ENCODE assay signal across 31 mouse cellular contexts in genomic region chr7:88482628-88483027, GRCm38 (mm10). TPM values are rescaled to one million over a fixed set of nuclear protein-coding genes. Genes with fewer than 3 reads are reported as not detected.
A peak's percentile ranks its signal among the peaks of the same experiment; 100 is the strongest.
DNase-seq lines count a peak whose midpoint lies in the region; ATAC-seq and TF ChIP-seq lines count a peak whose summit lies in the region.
"Had no signal": no experiment of that assay in that cellular context is flagged by ENCODE, and none has a peak within 500 bp of the region (broad histone marks: within the 10 kb centered on the region; RNA-seq: fewer than 3 reads in every experiment).

No protein-coding gene starts in this region.

- H3K4me3 ChIP-seq in liver, adult 2 months (ENCODE audit: insufficient read depth, low read depth, low read length): no peak overlapping the region
- no peak overlapping the region for H3K4me3 ChIP-seq in liver, embryonic 16.5 days (ENCODE audit: low read depth, low read length)
- H3K4me3 ChIP-seq: embryonic facial prominence, embryonic 12.5 days; forebrain, embryonic 10.5 days; forebrain, embryonic 15.5 days; heart, adult 2 months; heart, embryonic 12.5 days; hindbrain, embryonic 15.5 days; kidney, embryonic 15.5 days; left cerebral cortex, adult 2 months; limb, embryonic 12.5 days; midbrain, embryonic 10.5 days; neural tube, embryonic 12.5 days; stomach, embryonic 15.5 days had no signal

- H3K9me3 ChIP-seq in liver, embryonic 16.5 days (replicated peaks; ENCODE audit: control insufficient read depth, low read length): no peaks in the 10 kb centered on the region
- H3K9me3 ChIP-seq: embryonic facial prominence, embryonic 12.5 days; forebrain, embryonic 10.5 days; forebrain, embryonic 15.5 days; G1E; heart, embryonic 12.5 days; hindbrain, embryonic 15.5 days; kidney, embryonic 15.5 days; limb, embryonic 12.5 days; midbrain, embryonic 10.5 days; neural tube, embryonic 12.5 days; stomach, embryonic 15.5 days had no signal

- WGBS in liver, adult 2 months: 49% methylated on average over 7 of the region's 7 CpGs
- WGBS in liver, embryonic 16.5 days (ENCODE audit: insufficient replicate concordance): 36% methylated on average over 7 of the region's 7 CpGs

- DNase-seq in liver, adult 2 months (ENCODE audit: extremely low read depth, low read depth, low spot score): peak; percentile 4
- DNase-seq in liver (no peak), MEL-GATA-1-ER (ENCODE audit: extremely low read depth, low read depth) (peak; percentile 22)
- DNase-seq in layer of hippocampus, postnatal 14 days (ENCODE audit: low spot score in 2 of 2): no peak
- no peak for DNase-seq in kidney, adult 18-20 months
- DNase-seq: adrenal gland, postnatal 14 days; cerebellum, adult 2 months; cerebellum, postnatal 25 days; heart, adult 2 months; heart, postnatal 4 days; kidney, adult 11 months; kidney, postnatal 25 days; lung, adult 2 months had no signal

- peak overlapping the region; percentile 26; the same call in 1 of the 2 replicates for H3K4me2 ChIP-seq in liver, embryonic 16.5 days (ENCODE audit: low read depth, low read length)
- H3K4me2 ChIP-seq: embryonic facial prominence, embryonic 12.5 days; forebrain, embryonic 15.5 days; heart, embryonic 12.5 days; hindbrain, embryonic 15.5 days; kidney, embryonic 15.5 days; limb, embryonic 12.5 days; neural tube, embryonic 12.5 days; stomach, embryonic 15.5 days had no signal

- H3K27me3 ChIP-seq in liver, adult 2 months (ENCODE audit: control insufficient read depth, insufficient read depth, low read length): no peaks in the 10 kb centered on the region
- no peaks in the 10 kb centered on the region for H3K27me3 ChIP-seq in liver, embryonic 16.5 days (ENCODE audit: control insufficient read depth, insufficient read depth, low read depth, low read length)
- H3K27me3 ChIP-seq: embryonic facial prominence, embryonic 12.5 days; forebrain, embryonic 15.5 days; heart, embryonic 12.5 days; hindbrain, embryonic 15.5 days; kidney, embryonic 15.5 days; limb, embryonic 12.5 days; neural tube, embryonic 12.5 days; stomach, embryonic 15.5 days had no signal

- H3K9ac ChIP-seq in liver, adult 2 months (ENCODE audit: low read depth, low read length): no peak overlapping the region
- no peak overlapping the region for H3K9ac ChIP-seq in liver, embryonic 16.5 days (ENCODE audit: low read depth, low read length)
- H3K9ac ChIP-seq: embryonic facial prominence, embryonic 12.5 days; forebrain, embryonic 15.5 days; heart, embryonic 12.5 days; hindbrain, embryonic 15.5 days; kidney, embryonic 15.5 days; limb, embryonic 12.5 days; neural tube, embryonic 12.5 days; stomach, embryonic 15.5 days had no signal

- H3K27ac ChIP-seq in liver, adult 2 months (replicated peaks; ENCODE audit: insufficient read depth, low read depth, low read length): no peak overlapping the region
- H3K27ac ChIP-seq in liver, embryonic 16.5 days (ENCODE audit: low read length): no peak overlapping the region
- H3K27ac ChIP-seq: embryonic facial prominence, embryonic 12.5 days; forebrain, embryonic 10.5 days; forebrain, embryonic 15.5 days; heart, adult 2 months; hindbrain, embryonic 15.5 days; kidney, embryonic 15.5 days; left cerebral cortex, adult 2 months; limb, embryonic 12.5 days; midbrain, embryonic 10.5 days; neural tube, embryonic 12.5 days; stomach, embryonic 15.5 days had no signal

- no peaks in the 10 kb centered on the region for H3K36me3 ChIP-seq in liver, adult 2 months (ENCODE audit: control insufficient read depth, insufficient read depth, low read length)
- no peaks in the 10 kb centered on the region for H3K36me3 ChIP-seq in liver, embryonic 16.5 days (ENCODE audit: control insufficient read depth, insufficient read depth)
- H3K36me3 ChIP-seq: embryonic facial prominence, embryonic 12.5 days; forebrain, embryonic 10.5 days; forebrain, embryonic 15.5 days; G1E; heart, embryonic 12.5 days; hindbrain, embryonic 15.5 days; kidney, embryonic 15.5 days; limb, embryonic 12.5 days; midbrain, embryonic 10.5 days; neural tube, embryonic 12.5 days; stomach, embryonic 15.5 days had no signal

- no peaks in the 10 kb centered on the region for H3K79me2 ChIP-seq in liver, adult 2 months (ENCODE audit: control insufficient read depth, insufficient read depth, low read length)

- no peak for TF ChIP-seq CTCF in liver, adult 2 months (IDR thresholded peaks at IDR 0.05; ENCODE audit: low read depth, low read length)

- ATAC-seq in liver, embryonic 16.5 days (ENCODE audit: low read depth): no peak
- ATAC-seq in megakaryocyte progenitor cell, adult 5-6 weeks (replicated peaks; ENCODE audit: poor library complexity): peak; percentile 23
- no peak for ATAC-seq in cerebellum, adult (ENCODE audit: insufficient number of reproducible peaks, low FRiP score, low TSS enrichment)
- ATAC-seq: forebrain, embryonic 15.5 days; inflammation-experienced regulatory T-cells, adult 6 months; midbrain, embryonic 16.5 days had no signal

- peaks cover 3% of the 10 kb centered on the region; the same call in 1 of the 2 replicates for H3K4me1 ChIP-seq in liver, adult 2 months (ENCODE audit: control insufficient read depth, insufficient read depth, low read length)
- no peaks in the 10 kb centered on the region for H3K4me1 ChIP-seq in liver, embryonic 16.5 days (ENCODE audit: control insufficient read depth, low read depth, low read length)
- H3K4me1 ChIP-seq: embryonic facial prominence, embryonic 12.5 days; forebrain, embryonic 10.5 days; forebrain, embryonic 15.5 days; heart, embryonic 12.5 days; hindbrain, embryonic 15.5 days; kidney, embryonic 15.5 days; limb, embryonic 12.5 days; midbrain, embryonic 10.5 days; neural tube, embryonic 12.5 days; stomach, embryonic 15.5 days had no signal

- TF ChIP-seq POLR2A in liver, adult 2 months (IDR thresholded peaks at IDR 0.05; ENCODE audit: extremely low read depth, insufficient read depth, low read length): no peak

RNA-seq across cellular contexts. Expression of gene Rab38, which starts 52.6 kb away (rescaled TPM):
- 1.0 TPM in 2 replicates for total RNA-seq in liver, adult 2 months (2014; rRNA removed)
- 0.35 and 0.39 TPM in 2 replicates for polyA plus RNA-seq in liver, adult 2 months (2012; rRNA removed)
- 1.3 and 1.8 TPM in 2 replicates for polyA plus RNA-seq in liver, embryonic 16.5 days (2015; fragmentation: Nextera tagmentation; extraction: Ambion mirVana)
- 27.3 and 39.1 TPM in 2 replicates for total RNA-seq in megakaryocyte progenitor cell, adult 5-6 weeks (2015)
- total RNA-seq in megakaryocyte progenitor cell, adult 5-6 weeks (2017): 21.7 and 31.9 TPM in 2 replicates
- 1 to 10 TPM in 1 of 2 experiments, under 1 TPM in 1; 0.69 to 1.6 TPM for total RNA-seq in layer of hippocampus, postnatal 14 days (2021)
- total RNA-seq: G1E; gastrocnemius, adult 18-20 months had no signal
- polyA plus RNA-seq: inflammation-experienced regulatory T-cells, adult 6 months had no signal

Comparison
In these comparisons a context has a peak if more than half of its experiments do, and no peak if none do; other contexts are left out.
1. DNase-seq: peak in liver, adult 2 months (single experiment) and MEL-GATA-1-ER (single experiment); none in liver (single experiment), layer of hippocampus, postnatal 14 days (0 of 2) and kidney, adult 18-20 months (single experiment).
2. RNA of gene Rab38, which starts 52.6 kb away (total RNA-seq): 21.7 to 39.1 TPM in megakaryocyte progenitor cell, adult 5-6 weeks; 0.69 to 1.6 TPM in layer of hippocampus, postnatal 14 days and 1.0 TPM in liver, adult 2 months; every median in the first group is over 4 times any median in the second.